Mouse (Mus musculus): ENCODE results near the gene Cdh23.

GRCm38 (mm10) chr10:60612893-60613292, 83.4 kb downstream of the Cdh23 start:
- TF ChIP-seq CTCF (IDR thresholded peaks at IDR 0.05) (peak; percentile 32), EP300 (IDR thresholded peaks at IDR 0.05) (no peak)

Data from lung, postnatal 0 days (tissue).